Mouse (Mus musculus) cerebellum, adult 2 months (tissue): ENCODE data around the gene BC049715.

ENCODE experiments used
- CTCF ChIP-seq: fragments of 200-500 bp; IDR thresholded peaks from 2 replicates; pipeline ENCODE4 v1.5.1; 2011; ENCODE audit warnings: low read depth, mild to moderate bottlenecking, control low read depth, low read length, moderate library complexity, borderline replicate concordance; ENCODE audit not compliant: insufficient read depth
- POLR2A ChIP-seq: fragments of 200-500 bp; IDR thresholded peaks from 2 replicates; pipeline ENCODE4 v1.6.1; 2011; ENCODE audit warnings: low read length, control low read depth, borderline replicate concordance; ENCODE audit not compliant: insufficient read depth

DNA sequence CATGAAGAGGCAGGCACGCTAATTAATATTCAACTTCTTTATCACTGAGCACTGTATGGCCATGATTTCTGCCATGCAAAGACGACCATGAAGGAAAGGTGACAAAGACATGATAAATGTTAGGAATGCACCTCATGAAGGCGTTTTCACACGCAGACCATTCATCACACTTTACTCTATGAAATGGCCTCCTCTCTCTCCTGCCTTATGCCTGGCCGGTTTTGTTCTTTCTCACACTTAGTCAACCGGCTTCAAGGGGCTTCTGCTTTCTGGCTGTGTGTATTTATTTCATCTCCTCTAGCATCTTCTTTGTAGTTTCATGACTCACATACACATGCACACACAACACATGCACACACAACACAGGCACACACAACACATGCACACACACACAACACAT is 26.2 kb upstream of the BC049715 start:
- TF ChIP-seq POLR2A (no peak), CTCF (no peak)
